Comparison of ENCODE assay signal across 8 mouse cellular contexts in genomic region chr8:86389690-86390671, GRCm38 (mm10).
DNase-seq lines count a peak whose midpoint lies in the region; ATAC-seq and TF ChIP-seq lines count a peak whose summit lies in the region.

No protein-coding gene starts in this region.

- POLR2A ChIA-PET in Patski (lab: Charles Lee), result no interaction called here

- no peaks in the 10 kb centered on the region for H3K36me3 ChIP-seq in forebrain, embryonic 11.5 days (ENCODE audit: control insufficient read depth, insufficient read depth, low read length)
- H3K36me3 ChIP-seq in midbrain, embryonic 16.5 days (ENCODE audit: control insufficient read depth, insufficient read depth, low read length), result no peaks in the 10 kb centered on the region

- H3K4me1 ChIP-seq in forebrain, embryonic 11.5 days (replicated peaks; ENCODE audit: control insufficient read depth, insufficient read depth, low read length), result peaks cover 8% of the 10 kb centered on the region
- H3K4me1 ChIP-seq in midbrain, embryonic 16.5 days (ENCODE audit: control insufficient read depth, insufficient read depth, low read length), result peaks cover 34% of the 10 kb centered on the region

- H3K27ac ChIP-seq in forebrain, embryonic 11.5 days (ENCODE audit: low read depth, low read length), result peak overlapping the region; percentile 62; the same call in 1 of the 2 replicates
- H3K27ac ChIP-seq in midbrain, embryonic 16.5 days (ENCODE audit: low read length), result peak overlapping the region; percentile 87

- ATAC-seq in Patski, result peak; percentile 96
- ATAC-seq in forebrain, embryonic 11.5 days (replicated peaks; ENCODE audit: low FRiP score), result peak; percentile 96
- ATAC-seq in midbrain, embryonic 16.5 days, result peak; percentile 96

- in situ Hi-C loops in Patski (cut with MboI; ENCODE audit: low pct_unique_long_range_greater_than_20kb), result no loop called here

- no peak overlapping the region for H3K4me3 ChIP-seq in forebrain, embryonic 11.5 days (ENCODE audit: low read depth, low read length)
- no peak overlapping the region for H3K4me3 ChIP-seq in midbrain, embryonic 16.5 days (ENCODE audit: low read depth, low read length)

- no peak for TF ChIP-seq CTCF in Patski (IDR thresholded peaks at IDR 0.05)

- peaks cover 7% of the 10 kb centered on the region for H3K27me3 ChIP-seq in Patski
- no peaks in the 10 kb centered on the region; the same call in 1 of the 2 replicates for H3K27me3 ChIP-seq in forebrain, embryonic 11.5 days (ENCODE audit: control insufficient read depth, insufficient read depth, low read length)
- no peaks in the 10 kb centered on the region for H3K27me3 ChIP-seq in midbrain, embryonic 16.5 days (ENCODE audit: control insufficient read depth, insufficient read depth, low read depth, low read length)

- CTCF ChIA-PET in Patski (lab: Charles Lee), result interaction anchor here (1.1 kb wide), 1 partner anchor 22 kb away, joined by 4 read pairs; no protein-coding TSS in a partner anchor

- DNase-seq in 3T3-L1 (ENCODE audit: low read depth, low spot score) (peak; percentile 85), Patski (ENCODE audit: low read depth, low spot score) (peak; percentile 72)
- peak; percentile 84 for DNase-seq in forebrain, embryonic 11.5 days (ENCODE audit: low spot score)
- DNase-seq in layer of hippocampus, adult 9-10 months (ENCODE audit: low spot score), result peak; percentile 78
- no peak for DNase-seq in spleen, postnatal 36 days (ENCODE audit: low spot score in 2 of 2)
- no peak for DNase-seq in spleen, adult 18-20 months
- DNase-seq in heart, postnatal 14 days, result no peak

- intact Hi-C loops in heart, postnatal 14 days (cut with DNase I), result no loop called here

- no peaks in the 10 kb centered on the region for H3K9me3 ChIP-seq in forebrain, embryonic 11.5 days (ENCODE audit: control insufficient read depth, low read length)
- H3K9me3 ChIP-seq in midbrain, embryonic 16.5 days (replicated peaks; ENCODE audit: control insufficient read depth, low read length, poor library complexity, severe bottlenecking), result no peaks in the 10 kb centered on the region

- 29% methylated on average over 3 of the region's 3 CpGs for WGBS in forebrain, embryonic 11.5 days
- WGBS in midbrain, embryonic 16.5 days, result 18% methylated on average over 3 of the region's 3 CpGs

- no peak overlapping the region for H3K4me2 ChIP-seq in forebrain, embryonic 11.5 days (ENCODE audit: low read depth, low read length, severe bottlenecking)
- H3K4me2 ChIP-seq in midbrain, embryonic 16.5 days (ENCODE audit: low read length), result no peak overlapping the region

- H3K9ac ChIP-seq in forebrain, embryonic 11.5 days (ENCODE audit: low read length), result no peak overlapping the region
- H3K9ac ChIP-seq in midbrain, embryonic 16.5 days (ENCODE audit: low read depth, low read length), result no peak overlapping the region

Comparison
In these comparisons a context has a peak if more than half of its experiments do, and no peak if none do; other contexts are left out.
1. DNase-seq: peak in 3T3-L1 (single experiment), Patski (single experiment), forebrain, embryonic 11.5 days (single experiment) and layer of hippocampus, adult 9-10 months (single experiment); none in spleen, postnatal 36 days (0 of 2), spleen, adult 18-20 months (0 of 2) and heart, postnatal 14 days (0 of 2).
2. Peak in every context shown above with its lines, with median percentiles within 50 percentile points of each other: ATAC-seq.